Mouse (Mus musculus) kidney, embryonic 15.5 days (tissue): ENCODE data around the gene Rnf151. TPM values are rescaled to one million over a fixed set of nuclear protein-coding genes. Genes with fewer than 3 reads are reported as not detected.
A peak's percentile ranks its signal among the peaks of the same experiment; 100 is the strongest.

Experiments
- ATAC-seq: fragments of 200-750 bp; cut with Nextera tagmentation; replicated peaks from 2 replicates; pipeline ENCODE4 v1.8.0; 2017; ENCODE audit warnings: moderate TSS enrichment; ENCODE audit not compliant: low FRiP score
- H3K27ac ChIP-seq: fragments of 300-500 bp; sonication (generic); 2 replicates; pipeline ENCODE4 v1.5.1; 2015; ENCODE audit warnings: mild to moderate bottlenecking, inconsistent platforms
- H3K27me3 ChIP-seq: fragments of 300-500 bp; sonication (generic); 2 replicates; pipeline ENCODE4 v1.6.1; 2015; ENCODE audit warnings: inconsistent platforms
- H3K36me3 ChIP-seq: fragments of 300-500 bp; sonication (generic); 2 replicates; pipeline ENCODE4 v1.6.1; 2015; ENCODE audit warnings: inconsistent platforms
- H3K4me1 ChIP-seq: fragments of 300-500 bp; sonication (generic); 2 replicates; pipeline ENCODE4 v1.6.1; 2015; ENCODE audit warnings: inconsistent platforms
- H3K4me2 ChIP-seq: fragments of 300-500 bp; sonication (generic); 2 replicates; pipeline ENCODE4 v1.6.1; 2015; ENCODE audit warnings: moderate library complexity, mild to moderate bottlenecking, inconsistent platforms
- H3K4me3 ChIP-seq: fragments of 300-500 bp; sonication (generic); replicated peaks from 2 replicates; pipeline ENCODE4 v1.5.1; 2015; ENCODE audit warnings: mild to moderate bottlenecking, inconsistent platforms
- H3K9ac ChIP-seq: fragments of 300-500 bp; sonication (generic); 2 replicates; pipeline ENCODE4 v1.6.1; 2015; ENCODE audit warnings: mild to moderate bottlenecking, inconsistent platforms
- H3K9me3 ChIP-seq: fragments of 300-500 bp; sonication (generic); replicated peaks from 2 replicates; pipeline ENCODE4 v1.6.1; 2016; ENCODE audit warnings: inconsistent platforms
- WGBS: fragments of 180-500 bp; shearing (Covaris S2); methylation state at CpG from one replicate; pipeline ENCODE4 v1.1.7; 2015; ENCODE audit warnings: mixed read lengths; 5-methylcytosine and 5-hydroxymethylcytosine counted together
- polyA plus RNA-seq: library from polyadenylated mRNA; unstranded; fragments of >200 nt; fragmentation: Nextera tagmentation; extraction: Ambion mirVana; gene quantifications from 2 replicates; pipeline ENCODE4 v1.2.1, GENCODE M21; 2015

Gene Rnf151
- polyA plus RNA-seq, 1 experiment from 2014 or later: not detected

- Histone ChIP-seq H3K27me3 (peaks cover 8% of the 10 kb centered on the region), H3K27ac (peak within 1 kb of the TSS; percentile 91), H3K4me2 (peak within 1 kb of the TSS; percentile 91), H3K36me3 (peaks cover 40% of the 10 kb centered on the region), H3K4me1 (peaks cover 39% of the 10 kb centered on the region), H3K4me3 (peak within 1 kb of the TSS; percentile 85), H3K9ac (peak within 1 kb of the TSS; percentile 86), H3K9me3 (no peaks in the 10 kb centered on the region)
- ATAC-seq: peak; percentile 94
- under 1% methylated on average over 76 of the region's 76 CpGs for WGBS
These were observed 21.7 kb downstream of the Rnf151 start, which contains the start of the genes Gfer and Noxo1 for GRCm38 (mm10) chr17:24696011-24696697. TSS of gene Gfer (minus strand) at chr17:24696156. TSS of gene Noxo1 (plus strand) at chr17:24696234.

- peak overlapping the region; percentile 91 for H3K4me2 ChIP-seq
- no peak; the same call in 1 of the 2 replicates for ATAC-seq
- peaks cover 39% of the 10 kb centered on the region for H3K4me1 ChIP-seq
- H3K4me3 ChIP-seq: peak overlapping the region; percentile 85
- H3K27me3 ChIP-seq: peaks cover 15% of the 10 kb centered on the region
- peaks cover 34% of the 10 kb centered on the region for H3K36me3 ChIP-seq
- peak overlapping the region; percentile 86 for H3K9ac ChIP-seq
- 4% methylated on average over 51 of the region's 51 CpGs for WGBS
- H3K27ac ChIP-seq: peak overlapping the region; percentile 91
- H3K9me3 ChIP-seq: no peaks in the 10 kb centered on the region
These were observed 22.4 kb downstream of the Rnf151 start for GRCm38 (mm10) chr17:24695326-24696010.

- no peak overlapping the region for H3K4me3 ChIP-seq
- 88% methylated on average over 5 of the region's 5 CpGs for WGBS
- H3K9ac ChIP-seq: no peak overlapping the region
- H3K4me1 ChIP-seq: peaks cover 42% of the 10 kb centered on the region
- H3K27ac ChIP-seq: no peak overlapping the region
- no peak for ATAC-seq
- H3K9me3 ChIP-seq: no peaks in the 10 kb centered on the region
- no peak overlapping the region for H3K4me2 ChIP-seq
- peaks cover 46% of the 10 kb centered on the region for H3K27me3 ChIP-seq
- H3K36me3 ChIP-seq: peaks cover 19% of the 10 kb centered on the region
These were observed 25.5 kb downstream of the Rnf151 start for GRCm38 (mm10) chr17:24692385-24692784.

- peaks cover 19% of the 10 kb centered on the region for H3K36me3 ChIP-seq
- no peak within 1 kb of the TSS for H3K27ac ChIP-seq
- no peaks in the 10 kb centered on the region for H3K9me3 ChIP-seq
- 1% methylated on average over 54 of the region's 55 CpGs for WGBS
- peaks cover 53% of the 10 kb centered on the region for H3K27me3 ChIP-seq
- H3K4me1 ChIP-seq: peaks cover 30% of the 10 kb centered on the region
- peak within 1 kb of the TSS; percentile 60 for H3K4me3 ChIP-seq
- peak within 1 kb of the TSS; percentile 43 for H3K9ac ChIP-seq
- peak; percentile 37; the same call in 1 of the 2 replicates for ATAC-seq
- peak within 1 kb of the TSS; percentile 97 for H3K4me2 ChIP-seq
These were observed 28.4 kb downstream of the Rnf151 start, which contains the start of gene Syngr3 for GRCm38 (mm10) chr17:24689251-24690081. TSS of gene Syngr3 (minus strand) at chr17:24689955.

GRCm38 (mm10) chr17:24687599-24687998 lies 30.3 kb downstream of the Rnf151 start:
- H3K9ac ChIP-seq: peak overlapping the region; percentile 21; the same call in 1 of the 2 replicates
- H3K27me3 ChIP-seq: peaks cover 53% of the 10 kb centered on the region
- H3K27ac ChIP-seq: no peak overlapping the region
- H3K4me2 ChIP-seq: peak overlapping the region; percentile 63
- H3K9me3 ChIP-seq: no peaks in the 10 kb centered on the region
- no peak; the same call in 1 of the 2 replicates for ATAC-seq
- peaks cover 9% of the 10 kb centered on the region for H3K36me3 ChIP-seq
- H3K4me3 ChIP-seq: peak overlapping the region; percentile 40
- 19% methylated on average over 23 of the region's 23 CpGs for WGBS
- peaks cover 25% of the 10 kb centered on the region for H3K4me1 ChIP-seq

GRCm38 (mm10) chr17:24687146-24687595 lies 30.7 kb downstream of the Rnf151 start:
- H3K9ac ChIP-seq: peak overlapping the region; percentile 21; the same call in 1 of the 2 replicates
- peak overlapping the region; percentile 40 for H3K4me3 ChIP-seq
- H3K4me2 ChIP-seq: peak overlapping the region; percentile 63
- peaks cover 9% of the 10 kb centered on the region for H3K36me3 ChIP-seq
- under 1% methylated on average over 25 of the region's 25 CpGs for WGBS
- no peak overlapping the region for H3K27ac ChIP-seq
- H3K9me3 ChIP-seq: no peaks in the 10 kb centered on the region
- H3K27me3 ChIP-seq: peaks cover 51% of the 10 kb centered on the region
- peaks cover 25% of the 10 kb centered on the region for H3K4me1 ChIP-seq
- ATAC-seq: peak; percentile 76

- 30% methylated on average over 16 of the region's 16 CpGs for WGBS
- Histone ChIP-seq H3K9me3 (no peaks in the 10 kb centered on the region), H3K4me2 (peak overlapping the region; percentile 42), H3K27me3 (peaks cover 49% of the 10 kb centered on the region), H3K9ac (no peak overlapping the region), H3K4me1 (peaks cover 25% of the 10 kb centered on the region), H3K27ac (no peak overlapping the region), H3K36me3 (peaks cover 13% of the 10 kb centered on the region), H3K4me3 (peak overlapping the region; percentile 11)
- no peak; the same call in 1 of the 2 replicates for ATAC-seq
These were observed 31.3 kb downstream of the Rnf151 start for GRCm38 (mm10) chr17:24686514-24686913.

- no peak for ATAC-seq
- no peak overlapping the region for H3K4me2 ChIP-seq
- H3K4me1 ChIP-seq: peaks cover 10% of the 10 kb centered on the region
- WGBS: 80% methylated on average over 24 of the region's 24 CpGs
- no peak overlapping the region for H3K9ac ChIP-seq
- H3K9me3 ChIP-seq: no peaks in the 10 kb centered on the region
- H3K27me3 ChIP-seq: no peaks in the 10 kb centered on the region
- H3K4me3 ChIP-seq: no peak overlapping the region
- H3K27ac ChIP-seq: no peak overlapping the region
- peaks cover 67% of the 10 kb centered on the region for H3K36me3 ChIP-seq
These were observed 40.3 kb downstream of the Rnf151 start for GRCm38 (mm10) chr17:24677500-24678080.

- Histone ChIP-seq H3K27ac (no peak overlapping the region), H3K4me1 (peaks cover 17% of the 10 kb centered on the region), H3K9ac (no peak overlapping the region), H3K4me3 (no peak overlapping the region), H3K27me3 (no peaks in the 10 kb centered on the region), H3K4me2 (no peak overlapping the region), H3K9me3 (no peaks in the 10 kb centered on the region), H3K36me3 (peaks cover 60% of the 10 kb centered on the region)
- no peak for ATAC-seq
- WGBS: 95% methylated on average over 5 of the region's 5 CpGs
These were observed 41.0 kb downstream of the Rnf151 start for GRCm38 (mm10) chr17:24676877-24677276.

- H3K4me1 ChIP-seq: peaks cover 24% of the 10 kb centered on the region
- no peak overlapping the region for H3K4me3 ChIP-seq
- H3K9me3 ChIP-seq: no peaks in the 10 kb centered on the region
- no peak overlapping the region for H3K27ac ChIP-seq
- 68% methylated on average over 2 of the region's 2 CpGs for WGBS
- no peak overlapping the region for H3K4me2 ChIP-seq
- no peak overlapping the region for H3K9ac ChIP-seq
- peaks cover 53% of the 10 kb centered on the region for H3K36me3 ChIP-seq
- ATAC-seq: no peak
- H3K27me3 ChIP-seq: no peaks in the 10 kb centered on the region
These were observed 41.7 kb downstream of the Rnf151 start for GRCm38 (mm10) chr17:24676187-24676586.

GRCm38 (mm10) chr17:24674277-24674676 lies 43.6 kb downstream of the Rnf151 start:
- peaks cover 34% of the 10 kb centered on the region for H3K36me3 ChIP-seq
- H3K27ac ChIP-seq: no peak overlapping the region
- no peak overlapping the region for H3K9ac ChIP-seq
- no peak overlapping the region for H3K4me3 ChIP-seq
- no peaks in the 10 kb centered on the region for H3K27me3 ChIP-seq
- H3K4me1 ChIP-seq: peaks cover 35% of the 10 kb centered on the region
- no peak overlapping the region for H3K4me2 ChIP-seq
- 83% methylated on average over 7 of the region's 7 CpGs for WGBS
- ATAC-seq: no peak
- H3K9me3 ChIP-seq: no peaks in the 10 kb centered on the region
